Mouse (Mus musculus) adrenal gland, adult (tissue): ENCODE results near the gene Adamts12.
A peak's percentile ranks its signal among the peaks of the same experiment; 100 is the strongest.

ENCODE experiments used
- DNase-seq, 2 experiments: peaks; one replicate each; pipeline ENCODE4 v3.0.0; 2022 to 2023; ENCODE audit warnings: low spot score in 1 of 2; ENCODE audit not compliant: inconsistent age in 2 of 2

Adamts12 gene

GRCm38 (mm10) chr15:11064558-11065411, at the start of gene Adamts12:
Gene Adamts12, plus strand, starts transcription at chr15:11064790.
- DNase-seq = peak; percentile 50 to 70

GRCm38 (mm10) chr15:11014931-11015330, 49.7 kb upstream of the Adamts12 start:
- DNase-seq = no peak

GRCm38 (mm10) chr15:11026801-11027561, 37.6 kb upstream of the Adamts12 start:
- DNase-seq = no peak

GRCm38 (mm10) chr15:11030188-11030587, 34.4 kb upstream of the Adamts12 start:
- no peak for DNase-seq

GRCm38 (mm10) chr15:11035947-11036474, 28.6 kb upstream of the Adamts12 start:
- no peak for DNase-seq

- DNase-seq = no peak
Measured at GRCm38 (mm10) chr15:11036535-11037375, 27.8 kb upstream of the Adamts12 start.

- no peak for DNase-seq
Measured at GRCm38 (mm10) chr15:11037376-11037695, 27.3 kb upstream of the Adamts12 start.

- DNase-seq = no peak
Measured at GRCm38 (mm10) chr15:11037711-11038110, 26.9 kb upstream of the Adamts12 start, which contains the start of gene Rxfp3. Gene Rxfp3, minus strand, starts transcription at chr15:11037991.

GRCm38 (mm10) chr15:11038476-11038875, 26.1 kb upstream of the Adamts12 start:
- peak in 1 of 2 experiments; percentile 83 for DNase-seq

- DNase-seq = peak in 1 of 2 experiments; percentile 44
Measured at GRCm38 (mm10) chr15:11040067-11040466, 24.5 kb upstream of the Adamts12 start.

GRCm38 (mm10) chr15:11041229-11041628, 23.4 kb upstream of the Adamts12 start:
- DNase-seq = no peak

- no peak for DNase-seq
Measured at GRCm38 (mm10) chr15:11042828-11043227, 21.8 kb upstream of the Adamts12 start.

GRCm38 (mm10) chr15:11053678-11054439, 10.7 kb upstream of the Adamts12 start:
- peak in 1 of 2 experiments; percentile 9 for DNase-seq

- no peak for DNase-seq
Measured at GRCm38 (mm10) chr15:11054440-11055080, 10.0 kb upstream of the Adamts12 start.

GRCm38 (mm10) chr15:11062903-11063302, 1.7 kb upstream of the Adamts12 start:
- DNase-seq = no peak

GRCm38 (mm10) chr15:11064160-11064557, 431 bp upstream of the Adamts12 start:
- peak in 1 of 2 experiments; percentile 54 for DNase-seq

GRCm38 (mm10) chr15:11065528-11066171, 1.1 kb downstream of the Adamts12 start:
- DNase-seq = peak in 1 of 2 experiments; percentile 31

GRCm38 (mm10) chr15:11066299-11066698, 1.7 kb downstream of the Adamts12 start:
- no peak for DNase-seq

- DNase-seq = no peak
Measured at GRCm38 (mm10) chr15:11067891-11068290, 3.3 kb downstream of the Adamts12 start.
